Mouse (Mus musculus): ENCODE results near the gene Ipo4. TPM values are rescaled to one million over a fixed set of nuclear protein-coding genes. Genes with fewer than 3 reads are reported as not detected.
A peak's percentile ranks its signal among the peaks of the same experiment; 100 is the strongest.

Ipo4 gene
- 8.8 and 11.4 TPM in 2 replicates for total RNA-seq (2015)
- 2.1 and 5.1 TPM in 2 replicates for total RNA-seq (2017)

DNA sequence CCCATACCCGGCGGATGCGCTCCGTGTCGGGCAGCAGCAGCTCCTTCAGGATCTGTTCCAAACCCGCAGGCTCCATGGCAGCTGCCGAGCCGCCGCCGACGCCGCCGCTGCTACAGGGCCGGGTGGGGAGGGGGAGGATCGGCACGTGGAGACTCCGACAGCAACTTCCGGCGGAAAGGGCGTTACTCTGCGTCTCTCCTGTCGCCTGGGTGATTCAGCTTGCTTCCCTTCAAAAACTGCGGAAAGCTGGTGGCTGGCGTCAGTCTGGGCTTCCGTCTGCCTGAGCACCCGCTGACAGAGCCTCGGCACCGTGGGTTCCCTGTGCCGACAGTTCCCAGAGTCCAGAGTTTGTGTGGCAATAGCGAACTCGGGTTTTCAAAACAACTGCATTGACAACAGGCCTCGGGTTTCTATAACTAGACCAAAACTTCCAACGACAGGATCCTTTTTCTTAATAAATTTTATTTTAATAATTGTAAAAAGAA is at the start of gene Ipo4:
Gene Ipo4 (minus strand): TSS at position 435 of the 485 bp plus-strand sequence.
- peak; percentile 99 for ATAC-seq (ENCODE audit: poor library complexity, severe bottlenecking)

GRCm38 (mm10) chr14:55682118-55682493 is 46.3 kb upstream of the Ipo4 start:
- no peak for ATAC-seq (ENCODE audit: poor library complexity, severe bottlenecking)

DNA sequence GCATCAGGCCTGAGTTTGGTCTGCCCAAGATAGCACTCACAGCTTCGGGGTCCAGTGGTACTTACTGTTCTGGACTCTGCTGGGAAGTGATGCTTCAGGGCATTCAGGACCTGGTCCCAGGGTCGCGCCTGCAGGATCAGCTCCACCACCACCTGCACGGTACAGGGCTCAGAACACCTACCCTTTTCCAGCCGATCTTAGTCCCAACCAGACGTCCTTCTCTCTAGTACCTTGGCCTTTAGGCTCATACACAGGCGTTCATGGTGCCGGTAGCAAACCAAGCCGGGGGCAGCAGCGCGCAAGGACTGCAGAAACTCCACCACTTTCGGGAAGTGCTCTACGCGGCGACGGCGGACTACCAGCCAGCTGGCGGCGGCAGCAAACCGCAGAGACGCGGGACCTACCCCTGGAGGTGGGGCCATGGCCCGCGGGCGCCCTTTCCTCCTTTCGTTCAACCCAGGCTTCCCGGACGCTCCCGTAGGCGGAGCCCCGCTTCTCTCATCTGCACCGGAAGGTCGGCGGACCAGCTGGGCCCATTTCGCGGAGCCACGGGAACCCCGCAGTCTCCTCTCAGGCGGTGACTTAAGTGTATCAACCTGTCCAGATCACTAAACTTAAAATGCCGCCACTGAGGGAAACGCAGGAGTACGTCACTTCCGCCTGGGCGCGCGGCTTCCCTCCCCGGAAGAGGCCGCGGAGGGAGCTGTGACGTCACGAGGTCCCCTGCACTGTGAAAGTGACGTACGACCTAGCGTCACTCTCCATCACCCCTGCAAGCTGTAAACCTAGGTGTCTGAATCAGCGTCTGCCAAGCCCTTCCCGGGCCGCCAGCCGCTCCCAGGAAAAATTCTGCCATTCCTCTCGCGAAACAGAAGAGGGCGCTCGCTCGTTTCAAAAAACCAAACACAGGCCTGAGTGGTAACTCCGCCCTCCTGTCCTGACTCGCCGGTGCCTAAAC is 45.7 kb upstream of the Ipo4 start, which contains the start of gene Tinf2:
Gene Tinf2 (minus strand): TSS at position 661 of the 958 bp plus-strand sequence.
- ATAC-seq (ENCODE audit: poor library complexity, severe bottlenecking): peak; percentile 91

- ATAC-seq (ENCODE audit: poor library complexity, severe bottlenecking): no peak
Observed at GRCm38 (mm10) chr14:55677615-55678014, 41.9 kb upstream of the Ipo4 start.

DNA sequence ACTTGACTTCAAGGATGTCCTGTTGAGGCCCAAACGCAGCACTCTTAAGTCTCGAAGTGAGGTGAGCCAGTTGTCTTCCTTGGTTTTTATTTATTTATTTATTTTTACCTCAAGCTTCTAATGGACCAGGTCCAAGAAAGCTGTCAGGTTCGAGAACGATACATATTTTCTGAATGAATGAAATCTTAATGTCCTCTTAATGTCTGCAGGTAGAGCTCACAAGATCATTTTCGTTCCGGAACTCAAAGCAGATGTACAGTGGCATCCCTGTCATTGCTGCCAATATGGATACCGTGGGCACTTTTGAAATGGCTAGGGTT is 36.9 kb upstream of the Ipo4 start:
- no peak for ATAC-seq (ENCODE audit: poor library complexity, severe bottlenecking)

DNA sequence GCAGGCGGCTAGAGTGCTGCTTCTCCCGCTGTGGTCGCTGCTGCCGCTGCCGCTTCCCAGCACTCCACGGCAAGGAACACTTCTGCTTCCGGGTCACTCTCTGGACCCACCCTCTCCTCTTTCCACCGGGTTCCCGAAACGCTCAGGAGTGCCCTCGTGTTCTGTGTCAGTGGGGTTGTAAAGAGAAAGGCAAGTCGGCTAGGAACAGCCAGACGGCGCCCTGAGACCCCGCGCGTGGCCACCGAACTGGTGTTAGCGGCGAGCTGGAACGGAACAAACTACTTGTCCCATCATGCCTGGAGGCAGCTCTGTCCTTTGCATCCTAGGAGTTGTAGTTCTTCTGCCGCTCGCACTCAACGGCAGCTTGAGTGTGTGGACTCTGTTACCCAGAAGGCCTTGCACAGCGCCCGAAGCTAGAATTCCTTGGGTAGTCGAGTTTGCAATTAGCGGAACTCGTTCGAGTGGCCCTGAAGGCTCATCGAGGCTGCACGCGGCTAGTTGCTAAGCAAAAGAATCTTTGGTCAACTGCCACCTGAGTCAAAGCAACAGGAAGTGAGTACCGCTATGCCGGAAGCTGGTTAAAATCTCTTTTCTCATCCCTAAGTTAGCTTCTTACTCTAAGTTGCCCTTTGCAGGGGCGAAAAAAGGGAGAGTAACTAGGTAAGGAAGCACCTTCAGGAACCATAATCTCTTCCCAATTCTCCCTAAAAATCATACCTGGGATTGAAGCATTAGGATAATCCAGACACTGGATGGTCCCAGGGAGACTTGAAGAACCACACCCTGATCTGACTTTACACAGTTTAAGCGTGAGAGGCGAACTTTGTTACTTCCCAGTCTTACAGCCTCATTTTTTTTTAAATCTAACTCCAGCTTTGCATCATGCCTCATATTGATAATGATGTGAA is 36.3 kb upstream of the Ipo4 start, which contains the start of the genes Gmpr2 and Nedd8:
Gene Gmpr2 (plus strand): TSS at position 109 of the 908 bp plus-strand sequence.
Gene Nedd8 (minus strand): TSS at position 292 of the 908 bp plus-strand sequence.
- ATAC-seq (ENCODE audit: poor library complexity, severe bottlenecking): peak; percentile 99

- peak; percentile 2; the same call in 1 of the 2 replicates for ATAC-seq (ENCODE audit: poor library complexity, severe bottlenecking)
Observed at GRCm38 (mm10) chr14:55671486-55671832, 35.7 kb upstream of the Ipo4 start.

DNA sequence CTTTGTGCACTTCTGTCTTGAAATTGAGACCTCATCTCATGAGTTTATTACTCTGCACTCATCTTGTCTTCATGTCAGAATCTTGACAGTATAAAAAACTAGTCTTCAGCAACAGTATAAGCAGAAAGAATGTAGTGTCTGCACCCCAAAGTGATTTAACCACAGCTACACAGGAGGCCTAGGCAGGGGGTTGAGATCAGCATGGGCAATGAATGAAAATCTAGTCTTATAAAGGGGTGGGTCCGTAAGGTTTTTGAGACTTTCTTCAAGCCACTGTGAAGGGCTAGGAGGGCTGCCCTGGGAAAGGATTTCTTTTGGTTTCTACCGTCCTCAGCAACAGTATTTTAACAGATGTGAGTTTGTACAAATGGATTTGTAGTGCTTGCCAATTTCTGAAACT is 24.9 kb upstream of the Ipo4 start:
- no peak for ATAC-seq (ENCODE audit: poor library complexity, severe bottlenecking)

GRCm38 (mm10) chr14:55659960-55660573 is 24.3 kb upstream of the Ipo4 start, which contains the start of gene Mdp1:
Mdp1 (minus strand) TSS chr14:55660508.
- peak; percentile 94 for ATAC-seq (ENCODE audit: poor library complexity, severe bottlenecking)

GRCm38 (mm10) chr14:55658011-55658410 is 22.3 kb upstream of the Ipo4 start:
- ATAC-seq (ENCODE audit: poor library complexity, severe bottlenecking): no peak

DNA sequence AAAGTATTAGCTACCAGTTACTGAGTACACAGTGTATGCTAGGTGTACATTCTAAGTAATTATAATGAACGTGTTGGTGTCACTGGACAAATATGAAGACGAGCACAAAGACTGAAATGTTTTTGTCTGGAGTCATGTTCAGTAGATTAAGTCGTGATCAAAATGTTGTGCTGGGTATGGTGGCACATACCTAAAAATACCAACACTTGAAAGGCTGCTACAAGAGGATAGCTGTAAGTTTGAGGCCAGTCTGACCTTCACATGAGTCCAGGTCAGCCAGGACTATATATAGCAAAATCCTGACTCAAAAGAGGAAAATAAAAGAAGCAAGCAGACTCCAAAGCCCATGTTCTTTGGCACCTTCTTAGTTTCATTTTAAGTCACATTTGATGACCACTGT is 21.2 kb upstream of the Ipo4 start:
- no peak for ATAC-seq (ENCODE audit: poor library complexity, severe bottlenecking)

DNA sequence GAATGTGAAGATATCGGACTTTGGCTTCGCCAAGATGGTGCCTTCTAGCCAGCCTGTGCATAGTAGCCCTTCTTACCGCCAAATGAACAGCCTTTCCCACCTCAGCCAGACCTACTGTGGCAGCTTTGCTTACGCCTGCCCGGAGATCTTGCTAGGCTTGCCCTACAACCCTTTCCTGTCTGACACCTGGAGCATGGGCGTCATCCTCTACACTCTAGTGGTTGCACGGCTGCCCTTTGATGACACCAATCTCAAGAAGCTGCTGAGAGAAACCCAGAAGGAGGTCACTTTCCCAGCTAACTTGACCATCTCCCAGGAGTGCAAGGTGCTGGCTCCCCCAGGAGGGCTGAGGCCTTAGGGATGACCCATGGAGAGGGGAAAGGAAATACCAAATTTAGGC is 15.8 kb upstream of the Ipo4 start:
- ATAC-seq (ENCODE audit: poor library complexity, severe bottlenecking): no peak

- ATAC-seq (ENCODE audit: poor library complexity, severe bottlenecking): no peak
Observed at GRCm38 (mm10) chr14:55649884-55650283, 14.1 kb upstream of the Ipo4 start, which contains the start of gene Tssk4. Tssk4 (plus strand) TSS chr14:55650184.

DNA sequence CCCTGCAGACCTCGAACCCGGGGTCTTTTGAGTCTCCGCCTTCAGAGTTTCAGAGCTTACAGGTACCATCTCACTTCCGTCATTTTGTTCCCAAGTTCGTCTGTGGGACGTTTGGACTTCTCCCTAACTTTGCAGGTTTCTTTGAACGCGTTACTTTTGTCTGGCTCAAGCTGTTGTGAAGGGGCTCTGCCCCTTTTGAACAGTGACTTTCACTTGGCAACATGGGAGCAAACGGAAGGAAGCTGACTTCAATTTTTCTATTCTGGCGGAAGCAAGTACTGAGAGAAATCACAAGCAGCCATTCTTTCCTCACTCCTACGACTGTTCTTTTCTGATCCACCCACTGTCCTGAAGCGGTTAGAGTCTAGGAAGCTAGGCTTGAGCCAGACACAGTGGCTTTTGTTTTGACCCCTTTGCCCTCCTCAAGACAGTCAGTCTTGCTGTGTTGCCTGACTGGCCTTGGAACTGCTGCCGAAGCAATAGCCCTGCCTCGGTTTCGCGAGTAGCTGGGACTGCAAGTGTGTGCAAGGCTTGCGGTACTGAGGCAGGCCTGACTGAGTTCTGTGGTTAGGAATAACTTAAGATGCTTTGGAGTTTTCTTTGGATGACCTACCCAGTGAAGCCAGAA is 8.6 kb upstream of the Ipo4 start:
- ATAC-seq (ENCODE audit: poor library complexity, severe bottlenecking): no peak

GRCm38 (mm10) chr14:55643060-55643907 is 7.5 kb upstream of the Ipo4 start, which contains the start of gene Tm9sf1:
Tm9sf1 (minus strand) TSS chr14:55643806.
- peak; percentile 90 for ATAC-seq (ENCODE audit: poor library complexity, severe bottlenecking)

- no peak for ATAC-seq (ENCODE audit: poor library complexity, severe bottlenecking)
Observed at GRCm38 (mm10) chr14:55642679-55643059, 6.9 kb upstream of the Ipo4 start.

DNA sequence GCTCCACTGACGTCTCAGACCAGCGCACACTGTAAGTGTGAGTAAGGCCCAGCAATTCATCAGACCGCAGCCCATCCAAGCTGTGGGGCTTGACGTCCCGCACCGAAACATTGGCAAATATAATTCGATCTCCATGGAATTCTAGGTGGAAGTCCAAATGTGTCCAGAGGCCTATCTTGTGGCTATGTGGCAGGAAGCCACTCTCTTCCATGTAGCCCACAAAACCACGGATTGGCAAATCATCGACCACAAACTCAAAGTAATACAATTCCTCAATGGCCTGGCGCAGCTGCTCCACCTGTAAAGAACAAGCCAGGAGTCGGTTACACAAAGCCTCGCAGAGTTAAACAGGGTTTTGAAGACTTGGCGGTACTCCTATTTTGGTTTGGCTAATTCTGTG is 5.5 kb upstream of the Ipo4 start:
- no peak for ATAC-seq (ENCODE audit: poor library complexity, severe bottlenecking)

- no peak for ATAC-seq (ENCODE audit: poor library complexity, severe bottlenecking)
Observed at GRCm38 (mm10) chr14:55640816-55641215, 5.1 kb upstream of the Ipo4 start.

- no peak for ATAC-seq (ENCODE audit: poor library complexity, severe bottlenecking)
Observed at GRCm38 (mm10) chr14:55637795-55638194, 2.0 kb upstream of the Ipo4 start, which contains the start of gene Gm49378. Gm49378 (minus strand) TSS chr14:55637895.

Data from megakaryocyte, adult 5-6 weeks (primary cell).